Mouse (Mus musculus) midbrain, postnatal 0 days (tissue): ENCODE measurements around the gene Tlx3. TPM values are rescaled to one million over a fixed set of nuclear protein-coding genes. Genes with fewer than 3 reads are reported as not detected.

Source experiments
- ATAC-seq: fragments of 200-750 bp; cut with Nextera tagmentation; 2 replicates; pipeline ENCODE4 v1.8.0; 2017; ENCODE audit warnings: moderate number of reproducible peaks, mild to moderate bottlenecking, moderate TSS enrichment, moderate library complexity; ENCODE audit not compliant: low FRiP score
- DNase-seq: peaks from one replicate; pipeline ENCODE4 v3.0.0-alpha.2; 2015; ENCODE audit warnings: low spot score
- H3K27ac ChIP-seq: fragments of 300-500 bp; sonication (generic); 2 replicates; pipeline ENCODE4 v1.5.1; 2014; ENCODE audit warnings: low read depth, mild to moderate bottlenecking, low read length, mixed read lengths
- H3K27me3 ChIP-seq: fragments of 300-500 bp; sonication (generic); 2 replicates; pipeline ENCODE4 v1.6.1; 2014; ENCODE audit warnings: low read length, control low read depth, mixed read lengths; ENCODE audit not compliant: insufficient read depth
- H3K36me3 ChIP-seq: fragments of 300-500 bp; sonication (generic); 2 replicates; pipeline ENCODE4 v1.6.1; 2014; ENCODE audit warnings: low read length, control low read depth, mixed read lengths; ENCODE audit not compliant: insufficient read depth
- H3K4me1 ChIP-seq: fragments of 300-500 bp; sonication (generic); 2 replicates; pipeline ENCODE4 v1.6.1; 2014; ENCODE audit warnings: mild to moderate bottlenecking, control low read depth, antibody characterized with exemption, low read length, mixed read lengths; ENCODE audit not compliant: insufficient read depth
- H3K4me2 ChIP-seq: fragments of 300-500 bp; sonication (generic); 2 replicates; pipeline ENCODE4 v1.6.1; 2014; ENCODE audit warnings: low read depth, mild to moderate bottlenecking, low read length, mixed read lengths; ENCODE audit not compliant: poor library complexity, severe bottlenecking
- H3K4me3 ChIP-seq: fragments of 300-500 bp; sonication (generic); 2 replicates; pipeline ENCODE4 v1.5.1; 2014; ENCODE audit warnings: low read depth, mild to moderate bottlenecking, low read length, moderate library complexity
- H3K9ac ChIP-seq: fragments of 300-500 bp; sonication (generic); replicated peaks from 2 replicates; pipeline ENCODE4 v1.6.1; 2014; ENCODE audit warnings: mild to moderate bottlenecking, low read length, moderate library complexity, mixed read lengths; ENCODE audit not compliant: poor library complexity, severe bottlenecking
- H3K9me3 ChIP-seq: fragments of 300-500 bp; sonication (generic); 2 replicates; pipeline ENCODE4 v1.6.1; 2016; ENCODE audit warnings: low read length, control low read depth
- CTCF ChIP-seq: IDR thresholded peaks from 2 replicates; pipeline ENCODE4 v1.5.1; 2016; ENCODE audit warnings: antibody characterized with exemption, mild to moderate bottlenecking
- WGBS: fragments of 180-500 bp; shearing (Covaris S2); extraction: QIAGEN DNeasy Blood & Tissue Kit; methylation state at CpG from one replicate; pipeline ENCODE4 v1.1.7; 2014; 5-methylcytosine and 5-hydroxymethylcytosine counted together
- polyA plus RNA-seq: library from polyadenylated mRNA; unstranded; fragments of >200 nt; fragmentation: Nextera tagmentation; extraction: Ambion mirVana; gene quantifications from 2 replicates; pipeline ENCODE4 v1.2.1, GENCODE M21; 2015
- total RNA-seq: library from RNA; depleted of rRNA; stranded (reverse); fragments of >200 nt; gene quantifications from 2 replicates; pipeline ENCODE4 v1.2.3, GENCODE M21; 2014

Tlx3 gene
- total and polyA plus RNA-seq, 2 experiments from 2014 or later, result 0.22 to 7.2 TPM

GRCm38 (mm10) chr11:33202972-33203371, 417 bp downstream of the Tlx3 start:
- peak overlapping the region; percentile 13 for H3K4me3 ChIP-seq
- H3K36me3 ChIP-seq, result no peaks in the 10 kb centered on the region
- no peak overlapping the region for H3K9ac ChIP-seq
- TF ChIP-seq CTCF, result no peak
- DNase-seq, result no peak
- 2% methylated on average over 41 of the region's 47 CpGs for WGBS
- no peaks in the 10 kb centered on the region for H3K4me1 ChIP-seq
- peaks cover 73% of the 10 kb centered on the region for H3K27me3 ChIP-seq
- H3K27ac ChIP-seq, result no peak overlapping the region
- H3K4me2 ChIP-seq, result no peak overlapping the region
- no peak for ATAC-seq
- H3K9me3 ChIP-seq, result no peaks in the 10 kb centered on the region

DNA sequence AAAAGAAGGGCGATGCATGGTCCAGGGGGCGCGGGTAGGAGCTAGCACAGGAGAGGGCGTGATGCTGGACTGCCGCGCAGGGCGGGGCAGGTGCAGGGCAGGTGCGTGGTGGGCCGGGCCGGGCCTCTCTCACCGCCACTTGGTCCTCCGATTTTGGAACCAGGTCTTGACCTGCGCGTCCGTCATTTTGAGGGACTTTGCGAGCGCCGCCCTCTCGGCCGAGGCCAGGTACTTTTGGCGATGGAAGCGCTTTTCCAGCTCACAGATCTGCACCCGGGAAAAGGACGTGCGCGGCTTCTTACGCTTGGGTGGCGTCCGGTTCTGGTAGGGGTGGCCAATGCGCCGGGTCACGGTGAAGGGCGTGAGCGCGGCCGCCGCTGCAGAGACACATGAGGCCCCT, 1.1 kb downstream of the Tlx3 start:
- peak overlapping the region; percentile 13; the same call in 1 of the 2 replicates for H3K4me3 ChIP-seq
- H3K27me3 ChIP-seq, result peaks cover 75% of the 10 kb centered on the region
- ATAC-seq (no peak), DNase-seq (no peak)
- no peaks in the 10 kb centered on the region for H3K36me3 ChIP-seq
- H3K4me1 ChIP-seq, result no peaks in the 10 kb centered on the region
- H3K4me2 ChIP-seq, result no peak overlapping the region
- WGBS, result 2% methylated on average over 33 of the region's 37 CpGs
- TF ChIP-seq CTCF, result peak; percentile 22; the same call in 1 of the 2 replicates
- no peaks in the 10 kb centered on the region for H3K9me3 ChIP-seq
- no peak overlapping the region for H3K9ac ChIP-seq
- no peak overlapping the region for H3K27ac ChIP-seq

- no peak for TF ChIP-seq CTCF
- Histone ChIP-seq H3K4me3 (0 out of 2 replicates have a peak overlapping the region, but pooled peaks have one; percentile 12), H3K9me3 (no peaks in the 10 kb centered on the region), H3K4me1 (no peaks in the 10 kb centered on the region), H3K4me2 (0 out of 2 replicates have a peak overlapping the region, but pooled peaks have one; percentile 5), H3K27ac (no peak overlapping the region), H3K36me3 (no peaks in the 10 kb centered on the region), H3K27me3 (peaks cover 77% of the 10 kb centered on the region), H3K9ac (no peak overlapping the region)
- ATAC-seq (no peak), DNase-seq (no peak)
- WGBS, result 2% methylated on average over 19 of the region's 19 CpGs
Measured at GRCm38 (mm10) chr11:33201626-33202010, 1.8 kb downstream of the Tlx3 start.

GRCm38 (mm10) chr11:33200764-33201625, 2.4 kb downstream of the Tlx3 start:
- Histone ChIP-seq H3K27ac (no peak overlapping the region), H3K27me3 (peaks cover 77% of the 10 kb centered on the region)
- 0 out of 2 replicates have a peak, but pooled peaks have one; percentile 28 for ATAC-seq

GRCm38 (mm10) chr11:33199906-33200763, 3.3 kb downstream of the Tlx3 start:
- TF ChIP-seq CTCF, result no peak
- Histone ChIP-seq H3K36me3 (no peaks in the 10 kb centered on the region), H3K27me3 (peaks cover 77% of the 10 kb centered on the region), H3K4me1 (no peaks in the 10 kb centered on the region), H3K4me3 (peak overlapping the region; percentile 12; the same call in 1 of the 2 replicates), H3K27ac (no peak overlapping the region), H3K4me2 (0 out of 2 replicates have a peak overlapping the region, but pooled peaks have one; percentile 5), H3K9me3 (no peaks in the 10 kb centered on the region), H3K9ac (no peak overlapping the region)
- no peak for ATAC-seq
- WGBS, result 1% methylated on average over 45 of the region's 45 CpGs
- DNase-seq, result no peak

More at GRCm38 (mm10) chr11:33200764-33201625, 2.4 kb downstream of the Tlx3 start:
- under 1% methylated on average over 71 of the region's 76 CpGs for WGBS
- DNase-seq, result peak; percentile 43
- H3K9ac ChIP-seq, result no peak overlapping the region
- H3K4me1 ChIP-seq, result no peaks in the 10 kb centered on the region
- H3K4me2 ChIP-seq, result 0 out of 2 replicates have a peak overlapping the region, but pooled peaks have one; percentile 5
- H3K36me3 ChIP-seq, result no peaks in the 10 kb centered on the region
- TF ChIP-seq CTCF, result no peak
- H3K4me3 ChIP-seq, result peak overlapping the region; percentile 12; the same call in 1 of the 2 replicates
- no peaks in the 10 kb centered on the region for H3K9me3 ChIP-seq
